ENCODE assay signal across 18 mouse cellular contexts in the genomic region with DNA sequence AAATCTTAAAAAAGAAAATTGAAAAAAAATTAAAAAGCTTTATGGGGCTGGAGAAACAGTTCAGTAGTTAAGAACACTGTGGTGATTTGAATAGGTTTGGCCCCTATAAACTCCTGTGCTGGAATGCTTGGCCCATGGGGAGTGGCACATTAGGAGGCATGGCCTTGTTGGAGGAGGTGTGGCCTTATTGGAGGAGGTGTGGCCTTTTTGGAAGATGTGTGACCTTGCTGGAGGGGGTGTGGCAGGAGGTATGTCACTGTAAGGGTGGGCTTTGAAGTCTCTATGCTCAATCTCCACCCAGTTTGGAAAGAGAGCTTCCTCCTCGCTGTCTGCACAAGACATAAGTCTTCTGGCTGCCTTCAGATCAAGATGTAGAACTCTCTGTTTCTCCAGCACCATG. TPM values are rescaled to one million over a fixed set of nuclear protein-coding genes. Genes with fewer than 3 reads are reported as not detected.
"Had no signal": no experiment of that assay in that cellular context is flagged by ENCODE, and none has a peak within 500 bp of the region (broad histone marks: within the 10 kb centered on the region; RNA-seq: fewer than 3 reads in every experiment).

No protein-coding gene starts in this region.

- H3K9ac ChIP-seq: kidney, embryonic 15.5 days; liver, embryonic 15.5 days had no signal

- H3K4me3 ChIP-seq: kidney, embryonic 15.5 days; left cerebral cortex, adult 2 months; limb, embryonic 10.5 days; liver, embryonic 15.5 days; megakaryocyte, embryonic 14.5 days had no signal

- ATAC-seq: lung, postnatal 0 days; midbrain, embryonic 16.5 days had no signal

- H3K27ac ChIP-seq: kidney, embryonic 15.5 days; left cerebral cortex, adult 2 months; limb, embryonic 10.5 days; liver, embryonic 15.5 days; macrophage had no signal

- H3K36me3 ChIP-seq: kidney, embryonic 15.5 days; limb, embryonic 10.5 days; liver, embryonic 15.5 days had no signal

- DNase-seq: kidney, postnatal 14 days; lung, adult 2 months; right cerebral cortex, adult 18-20 months; right cerebral cortex, postnatal 25 days had no signal

- H3K9me3 ChIP-seq: kidney, embryonic 15.5 days; limb, embryonic 10.5 days; liver, embryonic 15.5 days had no signal

- H3K27me3 ChIP-seq: kidney, embryonic 15.5 days; liver, embryonic 15.5 days; megakaryocyte, embryonic 14.5 days had no signal

- H3K4me2 ChIP-seq: kidney, embryonic 15.5 days; liver, embryonic 11.5 days; liver, embryonic 15.5 days; midbrain, embryonic 11.5 days had no signal

RNA-seq across cellular contexts. Expression of a gene that starts 53.5 kb away (rescaled TPM):
- polyA plus RNA-seq: kidney, embryonic 15.5 days; limb, embryonic 10.5 days; limb, embryonic 14.5 days; liver, embryonic 11.5 days; liver, embryonic 15.5 days; lung, postnatal 0 days; macrophage; midbrain, embryonic 11.5 days; midbrain, embryonic 16.5 days; neural tube, embryonic 14.5 days; small intestine, adult 2 months; stomach, embryonic 16.5 days had no signal
